Mouse (Mus musculus) testis, postnatal 10 days (tissue): ENCODE measurements at regions not wholly inside any gene's neighbourhood (a gene's known extent, or its start where the extent isn't known, plus 50 kb on each side); places are given as distances from the start of the nearest gene placed in this dataset.
A peak's percentile ranks its signal among the peaks of the same experiment; 100 is the strongest.

Source experiments
- DNase-seq: peaks from one replicate; pipeline ENCODE4 v3.0.0; 2021; ENCODE audit warnings: low spot score

- DNase-seq, result no peak
These were observed 151.3 kb upstream of the Plxna4 start for GRCm38 (mm10) chr6:32739162-32739745.

- DNase-seq, result no peak
These were observed 140.7 kb upstream of the Plxna4 start for GRCm38 (mm10) chr6:32728706-32729105.

GRCm38 (mm10) chr6:32726571-32726970 lies 138.6 kb upstream of the Plxna4 start:
- DNase-seq, result no peak

DNA sequence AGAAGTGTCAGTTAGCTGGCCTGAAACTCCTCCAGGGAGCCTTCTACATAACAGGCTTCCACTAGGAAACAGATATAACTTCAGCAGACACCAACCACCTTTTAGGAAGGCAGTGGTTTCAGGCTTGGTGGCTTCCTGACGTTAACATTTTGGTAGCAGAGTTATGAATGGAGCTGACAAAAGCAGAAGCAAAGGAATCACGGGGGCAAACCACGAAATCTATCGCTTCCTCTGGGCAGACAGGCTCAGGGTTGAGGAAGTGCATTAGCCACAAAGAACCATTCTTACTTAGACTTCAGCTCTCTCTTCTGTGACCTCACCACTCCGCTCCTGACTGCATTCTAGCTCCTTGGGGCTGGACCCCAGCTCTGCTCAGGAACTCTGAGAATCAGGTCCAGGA lies 129.9 kb upstream of the Plxna4 start:
- DNase-seq, result no peak

- no peak for DNase-seq
These were observed 127.1 kb upstream of the Plxna4 start for GRCm38 (mm10) chr6:32715137-32715536.

- peak; percentile 84 for DNase-seq
These were observed 122.2 kb upstream of the Plxna4 start for GRCm38 (mm10) chr6:32710208-32710607.

GRCm38 (mm10) chr6:32709566-32709965 lies 121.6 kb upstream of the Plxna4 start:
- DNase-seq, result no peak

DNA sequence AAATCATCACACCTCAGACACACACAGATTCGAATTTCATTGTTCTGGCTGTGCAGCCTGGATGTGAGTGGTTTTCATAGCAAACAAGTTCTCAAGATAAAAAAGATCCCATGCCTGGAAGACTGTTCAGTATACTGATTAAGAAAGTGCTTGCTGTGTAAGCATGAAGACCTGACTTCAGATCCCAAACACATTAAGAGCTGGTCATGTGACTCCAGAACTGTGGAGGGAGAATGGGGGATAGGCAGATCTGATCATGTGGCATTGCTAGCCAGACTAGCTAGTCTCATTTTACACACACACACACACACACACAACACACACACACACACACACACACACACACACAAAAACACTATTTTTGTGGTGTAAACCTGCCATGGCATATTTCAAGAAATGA lies 119.4 kb upstream of the Plxna4 start:
- DNase-seq, result no peak

GRCm38 (mm10) chr6:32706376-32706775 lies 118.4 kb upstream of the Plxna4 start:
- no peak for DNase-seq

DNA sequence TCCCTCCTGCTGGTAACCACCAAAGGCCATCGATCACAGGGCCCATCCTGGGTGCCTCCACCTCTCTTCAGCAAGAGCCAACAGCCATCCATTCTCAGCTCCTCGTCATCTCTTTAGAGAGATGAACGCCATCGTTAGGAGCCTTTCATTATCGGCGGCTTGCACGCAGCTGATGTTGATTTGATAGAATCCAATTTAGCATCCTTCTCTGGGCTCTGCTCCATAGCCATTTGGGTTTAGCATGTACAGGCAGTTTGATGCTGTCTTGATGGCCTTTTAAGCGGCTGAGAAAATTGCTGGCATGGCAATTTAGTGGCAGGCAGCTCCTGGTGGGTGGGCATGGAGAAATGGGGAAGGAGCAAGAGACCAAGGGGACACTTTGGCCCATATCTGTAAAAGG lies 115.5 kb upstream of the Plxna4 start:
- no peak for DNase-seq

- DNase-seq, result no peak
These were observed 114.3 kb upstream of the Plxna4 start for GRCm38 (mm10) chr6:32702245-32702791.

DNA sequence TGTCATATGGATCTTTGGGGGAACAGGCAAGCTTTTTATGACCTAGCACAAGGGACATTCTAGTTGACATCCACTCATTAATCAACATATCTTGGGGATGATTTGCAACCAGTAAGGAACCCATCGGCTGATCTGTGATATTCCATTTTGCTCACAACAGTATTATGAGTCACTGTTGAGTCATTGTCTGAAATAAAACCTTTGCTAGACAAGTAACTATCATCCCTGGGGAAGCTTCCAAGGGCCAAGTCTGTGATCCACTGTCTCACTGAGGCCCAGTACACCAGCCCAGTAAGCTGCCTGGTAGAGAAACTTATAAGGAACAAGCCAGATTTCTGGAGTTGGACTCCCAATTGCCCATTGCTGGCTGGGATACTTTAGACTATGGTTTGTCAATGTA lies 111.8 kb upstream of the Plxna4 start:
- no peak for DNase-seq

DNA sequence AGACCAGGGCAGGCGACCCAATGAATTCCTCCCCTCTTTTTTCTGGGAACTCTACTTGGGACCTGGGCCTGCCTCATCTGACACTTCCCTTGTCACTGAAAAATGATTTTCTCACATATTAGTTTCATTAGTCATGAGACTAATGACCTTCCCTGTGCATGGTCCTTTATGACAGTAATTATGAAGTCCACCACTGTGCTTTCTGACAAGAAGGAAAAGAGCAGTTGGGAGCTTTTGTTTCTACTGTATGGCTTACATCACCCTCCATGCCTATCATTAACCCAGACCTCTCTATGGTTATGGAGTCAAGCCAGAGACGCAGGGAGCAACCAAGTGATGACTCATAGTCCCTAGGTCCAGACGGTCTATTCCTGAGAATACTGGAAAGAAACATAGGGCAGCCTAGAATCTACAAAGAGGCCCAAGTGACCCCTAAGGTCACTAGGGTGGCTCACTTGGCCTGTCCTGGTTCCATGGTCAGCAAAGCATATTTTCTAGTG lies 109.8 kb upstream of the Plxna4 start:
- no peak for DNase-seq

DNA sequence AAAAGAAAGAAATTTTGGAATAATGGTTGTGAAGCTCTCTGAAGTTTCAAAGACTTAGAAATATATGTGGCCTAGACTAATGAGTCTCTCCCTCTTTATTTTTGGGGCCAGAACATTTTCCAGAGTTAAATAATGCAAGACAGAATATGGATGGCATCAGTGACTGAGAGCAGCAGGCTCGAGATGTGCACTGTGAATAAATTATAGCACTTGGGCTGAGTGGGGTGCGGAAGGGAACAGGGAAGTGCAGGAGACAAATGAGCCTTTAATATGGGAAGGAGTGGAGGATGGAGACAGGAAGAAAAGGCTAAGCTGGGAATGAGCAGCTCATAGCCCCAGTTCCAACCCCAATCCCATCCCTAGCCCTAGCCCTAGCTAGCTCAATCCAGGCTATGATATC lies 108.0 kb upstream of the Plxna4 start:
- DNase-seq, result no peak

- DNase-seq, result no peak
These were observed 84.6 kb upstream of the Plxna4 start for GRCm38 (mm10) chr6:32672552-32672951.

- DNase-seq, result no peak
These were observed 71.8 kb upstream of the Plxna4 start for GRCm38 (mm10) chr6:32659743-32660142.

GRCm38 (mm10) chr6:32657378-32657777 lies 69.4 kb upstream of the Plxna4 start:
- DNase-seq, result no peak

DNA sequence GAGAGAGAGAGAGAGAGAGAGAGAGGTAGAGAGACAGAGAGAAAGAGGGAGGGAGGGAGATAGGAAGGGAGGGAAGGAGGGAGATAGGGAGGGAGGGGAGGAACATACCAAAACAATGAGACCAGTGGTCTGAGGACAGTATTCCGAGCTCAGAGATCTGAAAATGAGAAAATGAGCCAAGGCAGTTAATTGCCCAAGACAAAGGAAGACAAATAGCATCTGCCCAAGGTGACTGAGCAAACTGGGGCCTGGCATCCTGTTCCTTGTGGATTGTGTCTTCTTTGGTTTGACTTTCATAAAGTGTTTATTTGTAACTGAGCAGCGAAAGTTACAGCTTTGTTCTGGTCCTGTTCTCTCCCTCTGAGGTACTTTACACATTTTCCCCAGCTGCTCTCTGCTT lies 66.2 kb upstream of the Plxna4 start:
- no peak for DNase-seq

DNA sequence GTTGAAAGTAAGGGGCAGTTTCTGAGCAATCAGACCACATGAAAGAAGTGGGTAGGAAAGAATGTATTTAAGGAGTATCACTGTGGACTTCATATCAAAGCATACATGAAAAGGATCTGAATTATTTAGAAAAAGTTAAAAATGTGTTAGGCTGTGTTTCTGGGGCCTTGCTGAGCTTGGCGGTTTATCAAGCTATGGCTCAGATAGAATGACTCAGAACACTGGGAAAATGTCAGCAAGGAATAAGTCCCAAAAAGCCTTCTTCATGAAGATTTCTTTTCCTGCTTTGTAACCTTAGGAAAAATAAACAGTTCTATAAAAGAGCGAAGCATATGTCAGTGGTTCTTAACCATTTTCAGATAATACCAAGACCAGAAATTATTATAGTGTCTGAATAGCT lies 56.0 kb upstream of the Plxna4 start:
- no peak for DNase-seq

DNA sequence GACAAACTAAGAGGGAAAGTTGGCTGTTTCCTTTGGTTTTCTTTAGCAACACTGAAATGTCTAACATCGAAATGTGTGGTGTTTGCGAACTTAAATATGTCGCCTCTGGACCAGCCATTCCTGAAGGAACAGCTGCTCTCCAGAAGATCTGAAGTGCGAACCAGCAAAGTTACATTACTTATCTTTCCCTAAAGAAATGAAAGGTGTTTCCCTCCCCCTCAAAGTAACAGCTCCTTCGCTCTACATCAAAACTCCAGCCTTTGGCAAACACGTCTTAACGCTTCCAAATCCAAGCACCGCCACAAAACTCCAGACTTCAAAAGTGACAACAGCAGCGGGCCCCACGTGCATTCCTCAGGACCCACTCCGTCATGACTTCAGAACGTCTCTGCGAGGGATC lies 50.9 kb upstream of the Plxna4 start:
- DNase-seq, result no peak
